Mouse (Mus musculus): ENCODE measurements at regions not wholly inside any gene's neighbourhood (a gene's known extent, or its start where the extent isn't known, plus 50 kb on each side); places are given as distances from the start of the nearest gene placed in this dataset.
"Not testable (repeated sequence)": the region's sequence is repeated elsewhere in the genome, so short reads cannot be mapped to it uniquely, and the experiment has no call there.

GRCm38 (mm10) chr10:15294125-15294524 is 576.1 kb upstream of the Gje1 start:
- H3K9me3 ChIP-seq (replicated peaks; ENCODE audit: control insufficient read depth, low read length): no peaks in the 10 kb centered on the region
- 88% methylated on average over 1 of the region's 1 CpGs for WGBS
- H3K27me3 ChIP-seq (ENCODE audit: control insufficient read depth, insufficient read depth, low read length): no peaks in the 10 kb centered on the region
- ATAC-seq (replicated peaks; ENCODE audit: insufficient number of reproducible peaks, low FRiP score, low TSS enrichment, low read depth) (no peak), DNase-seq (ENCODE audit: low spot score) (no peak)
- no peak overlapping the region for H3K4me2 ChIP-seq (ENCODE audit: low read depth, low read length)
- H3K9ac ChIP-seq (replicated peaks; ENCODE audit: low read length): no peak overlapping the region
- no peak overlapping the region for H3K4me3 ChIP-seq (ENCODE audit: low read depth, low read length)
- no peak overlapping the region for H3K27ac ChIP-seq (replicated peaks; ENCODE audit: low read depth, low read length)
- H3K4me1 ChIP-seq (ENCODE audit: control insufficient read depth, insufficient read depth, low read length): no peaks in the 10 kb centered on the region
- H3K36me3 ChIP-seq (replicated peaks; ENCODE audit: control insufficient read depth, insufficient read depth, low read depth, low read length): no peaks in the 10 kb centered on the region

GRCm38 (mm10) chr10:15263337-15263736 is 545.3 kb upstream of the Gje1 start:
- not testable (repeated sequence) for H3K4me1 ChIP-seq (ENCODE audit: control insufficient read depth, insufficient read depth, low read length); H3K27me3 ChIP-seq (ENCODE audit: control insufficient read depth, insufficient read depth, low read length); H3K4me2 ChIP-seq (ENCODE audit: low read depth, low read length); H3K9ac ChIP-seq (replicated peaks; ENCODE audit: low read length); H3K4me3 ChIP-seq (ENCODE audit: low read depth, low read length); ATAC-seq (replicated peaks; ENCODE audit: insufficient number of reproducible peaks, low FRiP score, low TSS enrichment, low read depth); H3K9me3 ChIP-seq (replicated peaks; ENCODE audit: control insufficient read depth, low read length); H3K27ac ChIP-seq (replicated peaks; ENCODE audit: low read depth, low read length); H3K36me3 ChIP-seq (replicated peaks; ENCODE audit: control insufficient read depth, insufficient read depth, low read depth, low read length); DNase-seq (ENCODE audit: low spot score)
- WGBS: 68% methylated on average over 1 of the region's 1 CpGs

GRCm38 (mm10) chr10:15262282-15262681 is 544.3 kb upstream of the Gje1 start:
- not testable (repeated sequence) for H3K27me3 ChIP-seq (ENCODE audit: control insufficient read depth, insufficient read depth, low read length); H3K4me3 ChIP-seq (ENCODE audit: low read depth, low read length); H3K27ac ChIP-seq (replicated peaks; ENCODE audit: low read depth, low read length); H3K4me2 ChIP-seq (ENCODE audit: low read depth, low read length); H3K36me3 ChIP-seq (replicated peaks; ENCODE audit: control insufficient read depth, insufficient read depth, low read depth, low read length); H3K9me3 ChIP-seq (replicated peaks; ENCODE audit: control insufficient read depth, low read length); ATAC-seq (replicated peaks; ENCODE audit: insufficient number of reproducible peaks, low FRiP score, low TSS enrichment, low read depth); H3K9ac ChIP-seq (replicated peaks; ENCODE audit: low read length); DNase-seq (ENCODE audit: low spot score); H3K4me1 ChIP-seq (ENCODE audit: control insufficient read depth, insufficient read depth, low read length)
- 81% methylated on average over 7 of the region's 7 CpGs for WGBS

- WGBS: 67% methylated on average over 2 of the region's 2 CpGs
- H3K9ac ChIP-seq (replicated peaks; ENCODE audit: low read length): no peak overlapping the region
- H3K36me3 ChIP-seq (replicated peaks; ENCODE audit: control insufficient read depth, insufficient read depth, low read depth, low read length): no peaks in the 10 kb centered on the region
- H3K4me1 ChIP-seq (ENCODE audit: control insufficient read depth, insufficient read depth, low read length): no peaks in the 10 kb centered on the region
- ATAC-seq (replicated peaks; ENCODE audit: insufficient number of reproducible peaks, low FRiP score, low TSS enrichment, low read depth) (no peak), DNase-seq (ENCODE audit: low spot score) (no peak)
- no peaks in the 10 kb centered on the region for H3K9me3 ChIP-seq (replicated peaks; ENCODE audit: control insufficient read depth, low read length)
- no peak overlapping the region for H3K4me2 ChIP-seq (ENCODE audit: low read depth, low read length)
- no peak overlapping the region for H3K27ac ChIP-seq (replicated peaks; ENCODE audit: low read depth, low read length)
- no peaks in the 10 kb centered on the region for H3K27me3 ChIP-seq (ENCODE audit: control insufficient read depth, insufficient read depth, low read length)
- H3K4me3 ChIP-seq (ENCODE audit: low read depth, low read length): no peak overlapping the region
Measured at GRCm38 (mm10) chr10:15249402-15250086, 531.5 kb upstream of the Gje1 start.

GRCm38 (mm10) chr10:15248899-15249298 is 530.9 kb upstream of the Gje1 start:
- Histone ChIP-seq H3K36me3 (replicated peaks; ENCODE audit: control insufficient read depth, insufficient read depth, low read depth, low read length) (no peaks in the 10 kb centered on the region), H3K9me3 (replicated peaks; ENCODE audit: control insufficient read depth, low read length) (no peaks in the 10 kb centered on the region), H3K4me3 (ENCODE audit: low read depth, low read length) (no peak overlapping the region), H3K9ac (replicated peaks; ENCODE audit: low read length) (no peak overlapping the region), H3K27ac (replicated peaks; ENCODE audit: low read depth, low read length) (no peak overlapping the region), H3K4me1 (ENCODE audit: control insufficient read depth, insufficient read depth, low read length) (no peaks in the 10 kb centered on the region), H3K27me3 (ENCODE audit: control insufficient read depth, insufficient read depth, low read length) (no peaks in the 10 kb centered on the region), H3K4me2 (ENCODE audit: low read depth, low read length) (no peak overlapping the region)
- ATAC-seq (replicated peaks; ENCODE audit: insufficient number of reproducible peaks, low FRiP score, low TSS enrichment, low read depth) (no peak), DNase-seq (ENCODE audit: low spot score) (no peak)
- WGBS: 89% methylated on average over 3 of the region's 3 CpGs

GRCm38 (mm10) chr10:15244376-15245262 is 526.6 kb upstream of the Gje1 start:
- H3K27ac ChIP-seq (replicated peaks; ENCODE audit: low read depth, low read length): no peak overlapping the region
- no peak overlapping the region for H3K9ac ChIP-seq (replicated peaks; ENCODE audit: low read length)
- H3K4me1 ChIP-seq (ENCODE audit: control insufficient read depth, insufficient read depth, low read length): no peaks in the 10 kb centered on the region
- no peak overlapping the region for H3K4me3 ChIP-seq (ENCODE audit: low read depth, low read length)
- H3K4me2 ChIP-seq (ENCODE audit: low read depth, low read length): no peak overlapping the region
- no peaks in the 10 kb centered on the region for H3K36me3 ChIP-seq (replicated peaks; ENCODE audit: control insufficient read depth, insufficient read depth, low read depth, low read length)
- H3K27me3 ChIP-seq (ENCODE audit: control insufficient read depth, insufficient read depth, low read length): no peaks in the 10 kb centered on the region
- DNase-seq (ENCODE audit: low spot score): no peak
- ATAC-seq (replicated peaks; ENCODE audit: insufficient number of reproducible peaks, low FRiP score, low TSS enrichment, low read depth): no peak
- WGBS: 68% methylated on average over 6 of the region's 6 CpGs
- no peaks in the 10 kb centered on the region for H3K9me3 ChIP-seq (replicated peaks; ENCODE audit: control insufficient read depth, low read length)

GRCm38 (mm10) chr10:15243460-15243859 is 525.4 kb upstream of the Gje1 start:
- H3K4me2 ChIP-seq (ENCODE audit: low read depth, low read length): no peak overlapping the region
- no peak for DNase-seq (ENCODE audit: low spot score)
- no peaks in the 10 kb centered on the region for H3K4me1 ChIP-seq (ENCODE audit: control insufficient read depth, insufficient read depth, low read length)
- WGBS: 56% methylated on average over 2 of the region's 2 CpGs
- H3K9me3 ChIP-seq (replicated peaks; ENCODE audit: control insufficient read depth, low read length): no peaks in the 10 kb centered on the region
- no peaks in the 10 kb centered on the region for H3K27me3 ChIP-seq (ENCODE audit: control insufficient read depth, insufficient read depth, low read length)
- no peak overlapping the region for H3K4me3 ChIP-seq (ENCODE audit: low read depth, low read length)
- no peak overlapping the region for H3K9ac ChIP-seq (replicated peaks; ENCODE audit: low read length)
- no peak for ATAC-seq (replicated peaks; ENCODE audit: insufficient number of reproducible peaks, low FRiP score, low TSS enrichment, low read depth)
- H3K27ac ChIP-seq (replicated peaks; ENCODE audit: low read depth, low read length): no peak overlapping the region
- no peaks in the 10 kb centered on the region for H3K36me3 ChIP-seq (replicated peaks; ENCODE audit: control insufficient read depth, insufficient read depth, low read depth, low read length)

GRCm38 (mm10) chr10:15218883-15219282 is 500.9 kb upstream of the Gje1 start:
- Histone ChIP-seq H3K9me3 (replicated peaks; ENCODE audit: control insufficient read depth, low read length) (no peaks in the 10 kb centered on the region), H3K4me3 (ENCODE audit: low read depth, low read length) (no peak overlapping the region), H3K9ac (replicated peaks; ENCODE audit: low read length) (no peak overlapping the region), H3K4me2 (ENCODE audit: low read depth, low read length) (no peak overlapping the region), H3K36me3 (replicated peaks; ENCODE audit: control insufficient read depth, insufficient read depth, low read depth, low read length) (no peaks in the 10 kb centered on the region), H3K27ac (replicated peaks; ENCODE audit: low read depth, low read length) (no peak overlapping the region), H3K27me3 (ENCODE audit: control insufficient read depth, insufficient read depth, low read length) (no peaks in the 10 kb centered on the region), H3K4me1 (ENCODE audit: control insufficient read depth, insufficient read depth, low read length) (no peaks in the 10 kb centered on the region)
- ATAC-seq (replicated peaks; ENCODE audit: insufficient number of reproducible peaks, low FRiP score, low TSS enrichment, low read depth) (no peak), DNase-seq (ENCODE audit: low spot score) (no peak)
- 86% methylated on average over 3 of the region's 3 CpGs for WGBS
